Mouse (Mus musculus) myocyte (in vitro differentiated cells): ENCODE data around the gene Ttyh3. TPM values are rescaled to one million over a fixed set of nuclear protein-coding genes. Genes with fewer than 3 reads are reported as not detected.

ENCODE experiments used
- H3K27me3 ChIP-seq: one replicate; pipeline ENCODE4 v1.6.1; 2011; ENCODE audit not compliant: control insufficient read depth, insufficient read depth, insufficient read length
- H3K36me3 ChIP-seq: one replicate; pipeline ENCODE4 v1.6.1; 2011; ENCODE audit not compliant: control insufficient read depth, insufficient read depth
- H3K4me2 ChIP-seq: one replicate; pipeline ENCODE4 v1.6.1; 2011; ENCODE audit warnings: low read depth, control low read depth
- H3K4me3 ChIP-seq: one replicate; pipeline ENCODE4 v1.5.1; 2011; ENCODE audit warnings: mild to moderate bottlenecking, control low read depth, moderate library complexity
- H3K79me2 ChIP-seq: one replicate; pipeline ENCODE4 v1.6.1; 2011; ENCODE audit not compliant: control insufficient read depth, insufficient read depth
- H3ac ChIP-seq: one replicate; pipeline ENCODE4 v1.6.1; 2011; ENCODE audit not compliant: control insufficient read depth, insufficient read length
- CEBPB ChIP-seq: IDR thresholded peaks from 2 replicates; pipeline ENCODE4 v1.6.1; 2011; ENCODE audit warnings: mild to moderate bottlenecking, moderate library complexity; ENCODE audit not compliant: poor library complexity, insufficient read depth, severe bottlenecking
- E2F4 ChIP-seq: IDR thresholded peaks from one replicate; pipeline ENCODE4 v1.6.1; 2011; ENCODE audit warnings: mild to moderate bottlenecking, control low read depth, moderate library complexity; ENCODE audit not compliant: insufficient read depth
- MAX ChIP-seq: IDR thresholded peaks from one replicate; pipeline ENCODE4 v1.6.1; 2011; ENCODE audit warnings: low read depth, mild to moderate bottlenecking, control low read depth
- MYOD1 ChIP-seq, 3 experiments: IDR thresholded peaks; one replicate each; pipeline ENCODE4 v1.6.1; 2011; ENCODE audit warnings: control low read depth in 2 of 3, low read depth in 2 of 3, mild to moderate bottlenecking in 2 of 3, moderate library complexity in 1 of 3; ENCODE audit not compliant: insufficient read length in 2 of 3, control insufficient read depth in 1 of 3
- MYOG ChIP-seq, 3 experiments: IDR thresholded peaks; one replicate each; pipeline ENCODE4 v1.6.1; 2011; ENCODE audit warnings: control low read depth in 2 of 3, low read depth in 2 of 3, mild to moderate bottlenecking in 2 of 3; ENCODE audit not compliant: insufficient read length in 2 of 3, control insufficient read depth in 1 of 3, insufficient read depth in 1 of 3
- POLR2A ChIP-seq: IDR thresholded peaks from one replicate; pipeline ENCODE4 v1.6.1; 2011; ENCODE audit warnings: low read depth, mild to moderate bottlenecking, control low read depth, moderate library complexity; ENCODE audit not compliant: insufficient read length
- POLR2AphosphoS2 ChIP-seq: IDR thresholded peaks from one replicate; pipeline ENCODE4 v1.6.1; 2011; ENCODE audit warnings: low read depth, control low read depth; ENCODE audit not compliant: insufficient read length
- REST ChIP-seq: IDR thresholded peaks from one replicate; pipeline ENCODE4 v1.6.1; 2011; ENCODE audit warnings: mild to moderate bottlenecking, control low read depth, moderate library complexity; ENCODE audit not compliant: insufficient read depth, insufficient read length
- SRF ChIP-seq: IDR thresholded peaks from one replicate; pipeline ENCODE4 v1.6.1; 2011; ENCODE audit warnings: low read depth; ENCODE audit not compliant: control insufficient read depth, insufficient read length
- TCF12 ChIP-seq: IDR thresholded peaks from one replicate; pipeline ENCODE4 v1.6.1; 2011; ENCODE audit warnings: mild to moderate bottlenecking, control low read depth; ENCODE audit not compliant: poor library complexity, insufficient read depth, severe bottlenecking
- TCF3 ChIP-seq: IDR thresholded peaks from one replicate; pipeline ENCODE4 v1.6.1; 2011; ENCODE audit warnings: low read depth, control low read depth; ENCODE audit not compliant: insufficient read length
- USF1 ChIP-seq: IDR thresholded peaks from one replicate; pipeline ENCODE4 v1.6.1; 2011; ENCODE audit warnings: low read depth, mild to moderate bottlenecking, control low read depth, moderate library complexity
- polyA plus RNA-seq: library from polyadenylated mRNA; unstranded; fragments of >200 nt; fragmentation: generic; extraction: Trizol; gene quantifications from one replicate; pipeline ENCODE4 v1.2.1, GENCODE M21; 2012; ENCODE audit warnings: missing spikeins

The Ttyh3 gene
- polyA plus RNA-seq, 1 experiment: 23.8 TPM

DNA sequence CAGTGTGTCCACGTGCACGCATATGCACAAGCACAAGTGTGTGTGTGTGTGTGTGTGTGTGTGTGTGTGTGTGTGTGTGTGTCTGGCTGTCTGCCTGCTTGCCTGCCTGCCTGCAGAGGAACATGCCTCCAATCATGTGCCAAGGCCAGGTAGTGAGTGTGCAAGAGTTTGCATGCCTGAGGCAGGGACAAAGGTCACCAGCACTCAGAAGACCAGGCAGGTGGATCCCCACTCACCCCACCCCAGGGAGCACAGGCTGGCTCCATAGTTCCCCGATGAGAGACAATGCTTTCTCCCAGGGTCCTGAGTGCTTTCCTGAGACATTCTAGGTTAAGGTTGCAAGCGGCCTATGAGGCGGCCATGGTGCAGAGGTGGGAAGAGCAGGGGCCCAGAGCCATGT, 24.6 kb downstream of the Ttyh3 start:
- Histone ChIP-seq H3K4me3 (no peak overlapping the region), H3K4me2 (no peak overlapping the region), H3K36me3 (no peaks in the 10 kb centered on the region), H3K79me2 (no peaks in the 10 kb centered on the region), H3ac (no peak overlapping the region), H3K27me3 (no peaks in the 10 kb centered on the region)
- TF ChIP-seq MYOG (IDR thresholded peaks at IDR 0.05; ENCODE audit: control insufficient read depth in 1 of 3, insufficient read depth in 1 of 3, insufficient read length in 2 of 3, low read depth in 2 of 3) (no peak), MAX (no peak), TCF3 (no peak), TCF12 (no peak), USF1 (no peak), MYOD1 (IDR thresholded peaks at IDR 0.05; ENCODE audit: control insufficient read depth in 1 of 3, insufficient read length in 2 of 3, low read depth in 2 of 3) (no peak), CEBPB (no peak), POLR2AphosphoS2 (no peak), E2F4 (no peak), SRF (no peak), POLR2A (no peak), REST (no peak)

DNA sequence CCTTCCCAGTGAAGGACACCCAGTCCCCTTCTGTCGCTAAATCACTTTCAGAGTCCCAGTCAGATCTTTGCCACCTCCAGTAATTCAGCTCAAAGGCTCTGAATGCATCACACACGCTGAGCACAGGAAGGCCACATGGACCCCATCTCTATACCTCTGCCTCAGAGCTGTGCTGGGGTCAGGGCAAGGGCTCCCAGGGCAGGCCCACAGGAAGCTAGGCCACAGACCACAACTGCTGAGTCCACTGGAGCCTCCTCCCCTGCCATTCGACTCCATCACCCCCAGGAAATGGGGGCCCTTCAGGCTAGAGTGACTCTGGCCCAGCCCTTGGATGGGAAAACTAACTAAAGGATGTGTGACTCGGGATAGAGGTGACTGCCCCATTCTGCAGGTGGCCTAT, 25.0 kb downstream of the Ttyh3 start:
- H3K27me3 ChIP-seq: no peaks in the 10 kb centered on the region
- H3K79me2 ChIP-seq: no peaks in the 10 kb centered on the region
- H3K4me3 ChIP-seq: no peak overlapping the region
- TF ChIP-seq E2F4: no peak
- no peak for TF ChIP-seq POLR2AphosphoS2
- TF ChIP-seq POLR2A: no peak
- no peak for TF ChIP-seq TCF3
- no peak for TF ChIP-seq MYOG (IDR thresholded peaks at IDR 0.05; ENCODE audit: control insufficient read depth in 1 of 3, insufficient read depth in 1 of 3, insufficient read length in 2 of 3, low read depth in 2 of 3)
- no peak for TF ChIP-seq SRF
- TF ChIP-seq MAX: no peak
- TF ChIP-seq REST: no peak
- TF ChIP-seq CEBPB: no peak
- no peak for TF ChIP-seq MYOD1 (IDR thresholded peaks at IDR 0.05; ENCODE audit: control insufficient read depth in 1 of 3, insufficient read length in 2 of 3, low read depth in 2 of 3)
- no peak for TF ChIP-seq TCF12
- no peak for TF ChIP-seq USF1
- no peak overlapping the region for H3K4me2 ChIP-seq
- H3K36me3 ChIP-seq: no peaks in the 10 kb centered on the region
- H3ac ChIP-seq: no peak overlapping the region

DNA sequence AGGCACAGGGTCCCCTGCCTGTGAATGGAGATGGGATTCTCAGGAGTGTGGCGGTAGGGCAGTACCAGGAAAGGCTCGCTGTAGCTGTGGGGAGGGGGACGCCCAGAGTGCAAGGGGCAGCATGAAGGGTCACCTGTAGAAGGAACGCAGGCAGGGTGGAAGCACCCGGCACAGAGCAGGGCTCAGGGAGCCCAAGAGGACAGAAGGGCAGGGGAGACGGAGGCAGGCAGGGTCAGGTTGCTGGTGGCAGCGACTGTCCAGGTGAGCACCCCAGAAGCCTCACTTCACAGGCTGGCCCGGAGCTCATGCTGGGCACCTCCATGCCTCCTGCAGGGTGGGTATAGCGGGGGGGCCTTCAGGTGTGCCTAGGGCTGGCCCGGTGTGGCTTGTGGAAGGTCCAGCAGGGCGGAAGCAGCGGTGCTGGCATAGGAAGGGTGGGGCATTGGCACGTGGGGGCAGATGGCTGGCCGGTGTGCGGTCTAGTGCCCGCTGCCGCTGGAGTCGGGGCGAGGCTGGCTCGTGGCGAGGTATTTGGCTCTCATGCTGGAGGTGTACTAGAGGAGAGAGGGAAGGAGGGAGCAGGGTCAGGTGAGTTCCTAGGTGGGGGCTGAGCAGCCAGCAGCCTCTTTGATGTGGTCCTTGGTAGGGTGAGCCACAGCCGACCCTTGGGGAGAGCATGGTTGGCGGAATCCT, 25.7 kb downstream of the Ttyh3 start:
- no peak overlapping the region for H3ac ChIP-seq
- H3K4me2 ChIP-seq: no peak overlapping the region
- no peaks in the 10 kb centered on the region for H3K27me3 ChIP-seq
- no peak overlapping the region for H3K4me3 ChIP-seq
- TF ChIP-seq MYOD1 (IDR thresholded peaks at IDR 0.05; ENCODE audit: control insufficient read depth in 1 of 3, insufficient read length in 2 of 3, low read depth in 2 of 3) (no peak), TCF3 (no peak), POLR2A (no peak), MYOG (IDR thresholded peaks at IDR 0.05; ENCODE audit: control insufficient read depth in 1 of 3, insufficient read depth in 1 of 3, insufficient read length in 2 of 3, low read depth in 2 of 3) (no peak), USF1 (no peak), MAX (no peak), E2F4 (no peak), TCF12 (no peak), SRF (no peak), POLR2AphosphoS2 (no peak), CEBPB (no peak), REST (no peak)
- H3K79me2 ChIP-seq: no peaks in the 10 kb centered on the region
- no peaks in the 10 kb centered on the region for H3K36me3 ChIP-seq

DNA sequence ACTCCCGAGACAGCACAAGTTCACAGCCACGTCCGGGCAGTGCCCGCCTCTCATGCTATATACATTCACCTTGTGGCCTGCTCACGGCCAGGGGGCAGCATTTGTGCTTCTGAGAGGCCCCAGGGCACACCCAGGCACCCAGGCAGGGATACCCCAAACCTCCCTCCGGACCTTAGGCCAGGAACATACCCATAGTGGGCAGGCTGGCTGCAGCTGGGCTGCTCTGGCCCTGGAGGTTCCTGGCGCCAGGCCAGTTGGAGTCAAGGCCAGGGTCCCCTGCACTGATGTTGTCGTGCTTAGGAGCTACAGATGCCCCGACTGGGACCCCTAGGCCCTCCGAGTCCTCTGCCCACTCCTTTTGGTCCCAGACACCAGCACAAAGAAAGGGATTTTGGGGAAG, 27.3 kb downstream of the Ttyh3 start:
- no peak overlapping the region for H3ac ChIP-seq
- H3K79me2 ChIP-seq: no peaks in the 10 kb centered on the region
- H3K36me3 ChIP-seq: no peaks in the 10 kb centered on the region
- no peak overlapping the region for H3K4me2 ChIP-seq
- no peaks in the 10 kb centered on the region for H3K27me3 ChIP-seq
- H3K4me3 ChIP-seq: no peak overlapping the region
- no peak for TF ChIP-seq E2F4
- no peak for TF ChIP-seq SRF
- TF ChIP-seq USF1: no peak
- no peak for TF ChIP-seq MYOD1 (IDR thresholded peaks at IDR 0.05; ENCODE audit: control insufficient read depth in 1 of 3, insufficient read length in 2 of 3, low read depth in 2 of 3)
- TF ChIP-seq CEBPB: no peak
- no peak for TF ChIP-seq REST
- TF ChIP-seq MYOG (IDR thresholded peaks at IDR 0.05; ENCODE audit: control insufficient read depth in 1 of 3, insufficient read depth in 1 of 3, insufficient read length in 2 of 3, low read depth in 2 of 3): no peak
- TF ChIP-seq POLR2AphosphoS2: no peak
- no peak for TF ChIP-seq TCF12
- TF ChIP-seq TCF3: no peak
- no peak for TF ChIP-seq POLR2A
